Mouse (Mus musculus) layer of hippocampus, adult 9-11 months (tissue): ENCODE measurements around the gene Rnf8.

Experiments
- DNase-seq: peaks from one replicate; pipeline ENCODE4 v3.0.0; 2022

Rnf8 gene

GRCm38 (mm10) chr17:29681669-29682068 is 67.1 kb downstream of the Rnf8 start:
- DNase-seq: no peak

GRCm38 (mm10) chr17:29682261-29682660 is 67.7 kb downstream of the Rnf8 start:
- no peak for DNase-seq

- no peak for DNase-seq
These were observed 68.5 kb downstream of the Rnf8 start for GRCm38 (mm10) chr17:29683127-29683526.

GRCm38 (mm10) chr17:29684275-29684674 is 69.7 kb downstream of the Rnf8 start:
- no peak for DNase-seq

DNA sequence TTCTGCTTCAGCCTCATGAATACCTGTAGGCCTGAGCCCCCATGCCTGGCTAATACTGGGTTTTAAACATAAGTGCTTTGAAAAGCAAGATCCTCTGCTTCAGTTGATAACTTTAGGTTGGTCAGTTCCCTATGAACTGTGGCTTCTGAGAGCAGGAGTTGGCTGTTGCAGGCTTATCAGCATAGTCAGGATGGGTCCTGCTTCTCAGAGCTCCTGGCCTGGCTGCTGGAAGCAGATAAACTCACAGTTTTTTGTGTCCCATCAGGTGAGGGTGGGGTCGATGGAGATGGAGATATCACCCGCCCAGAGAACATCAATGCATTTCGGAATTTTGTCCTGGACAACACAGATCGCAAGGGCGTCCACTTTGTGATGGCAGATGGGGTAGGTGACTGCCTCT is 72.2 kb downstream of the Rnf8 start:
- DNase-seq: no peak

- no peak for DNase-seq
These were observed 72.8 kb downstream of the Rnf8 start for GRCm38 (mm10) chr17:29687373-29687772.

- no peak for DNase-seq
These were observed 74.0 kb downstream of the Rnf8 start for GRCm38 (mm10) chr17:29688610-29689009.

DNA sequence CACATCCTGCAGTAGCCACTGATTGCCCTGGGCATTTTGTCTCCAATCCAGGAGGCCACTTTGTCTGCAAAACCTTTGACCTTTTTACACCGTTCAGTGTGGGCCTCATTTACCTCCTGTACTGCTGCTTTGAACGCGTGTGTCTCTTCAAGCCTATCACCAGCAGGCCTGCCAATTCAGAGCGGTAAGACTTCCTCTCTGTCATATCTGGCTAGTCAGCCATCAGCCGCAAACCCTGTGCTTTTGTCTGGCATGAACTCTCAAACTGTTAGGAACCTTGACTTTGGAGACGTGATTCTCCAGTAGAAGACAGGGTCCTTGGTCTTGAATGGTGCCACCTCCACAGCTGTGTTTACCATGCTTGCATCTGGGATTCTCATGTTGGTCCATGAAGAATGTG is 75.7 kb downstream of the Rnf8 start:
- no peak for DNase-seq

DNA sequence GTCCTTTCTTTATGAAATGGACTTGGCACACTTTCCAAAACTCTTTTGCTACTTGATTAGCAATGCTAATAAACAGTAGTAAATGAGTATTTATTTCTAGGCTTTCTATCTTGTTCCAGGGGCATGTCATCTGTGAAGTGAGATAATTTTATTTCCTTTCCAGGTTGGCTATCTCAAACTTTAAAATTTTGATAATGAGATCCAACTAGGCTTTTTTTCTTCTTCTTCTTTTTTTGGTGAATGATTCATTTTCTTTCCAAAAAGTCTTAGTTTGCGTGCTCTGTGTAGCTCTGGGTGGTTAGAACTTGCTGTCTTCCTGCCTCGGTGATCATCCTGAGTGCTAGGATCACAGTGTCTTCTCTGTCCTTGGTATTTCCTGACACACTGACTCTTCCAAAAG is 78.2 kb downstream of the Rnf8 start:
- DNase-seq: no peak

- no peak for DNase-seq
These were observed 79.0 kb downstream of the Rnf8 start for GRCm38 (mm10) chr17:29693571-29693970.

GRCm38 (mm10) chr17:29694516-29694915 is 79.9 kb downstream of the Rnf8 start:
- no peak for DNase-seq
